ENCODE assay signal across 22 mouse cellular contexts in the genomic region with DNA sequence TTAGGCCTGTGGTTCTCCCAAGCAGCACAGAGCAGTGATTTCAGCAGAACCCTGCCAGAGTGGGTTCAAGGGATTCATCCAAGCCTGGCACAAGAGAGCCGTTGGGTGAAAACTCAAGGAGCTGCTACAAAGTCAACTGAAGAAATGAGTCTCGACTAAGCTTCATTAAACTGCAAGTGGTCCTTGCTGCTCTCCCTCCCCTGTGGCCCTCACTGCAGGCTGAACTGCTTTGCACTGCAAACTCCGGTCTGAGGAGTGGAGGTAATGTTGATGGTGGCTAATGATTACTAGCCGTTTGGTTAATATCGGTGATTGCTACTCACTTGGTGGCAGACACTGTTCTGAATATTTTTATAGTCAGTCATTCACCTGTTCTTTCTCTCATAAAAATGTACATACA. TPM values are rescaled to one million over a fixed set of nuclear protein-coding genes. Genes with fewer than 3 reads are reported as not detected.
"Had no signal": no experiment of that assay in that cellular context is flagged by ENCODE, and none has a peak within 500 bp of the region (broad histone marks: within the 10 kb centered on the region; RNA-seq: fewer than 3 reads in every experiment).

No protein-coding gene starts in this region.

- H3K9ac ChIP-seq: liver, postnatal 0 days; lung, embryonic 15.5 days; midbrain, embryonic 13.5 days; midbrain, embryonic 15.5 days; neural tube, embryonic 13.5 days had no signal

- H3K4me1 ChIP-seq: lung, embryonic 15.5 days; megakaryocyte, embryonic 14.5 days; midbrain, embryonic 15.5 days; neural tube, embryonic 13.5 days had no signal

- H3K4me2 ChIP-seq: lung, embryonic 15.5 days; midbrain, embryonic 11.5 days; midbrain, embryonic 13.5 days; midbrain, embryonic 15.5 days; neural tube, embryonic 13.5 days had no signal

- H3K27ac ChIP-seq: lung, embryonic 15.5 days; macrophage; midbrain, embryonic 13.5 days; midbrain, embryonic 15.5 days; neural tube, embryonic 13.5 days had no signal

- H3K9me3 ChIP-seq: lung, embryonic 15.5 days; megakaryocyte, embryonic 14.5 days; midbrain, embryonic 13.5 days; midbrain, embryonic 15.5 days; neural tube, embryonic 13.5 days had no signal

- H3K36me3 ChIP-seq: lung, embryonic 15.5 days; midbrain, embryonic 13.5 days; midbrain, embryonic 15.5 days; neural tube, embryonic 13.5 days had no signal

- ATAC-seq: liver, postnatal 0 days; lung, postnatal 0 days; midbrain, embryonic 13.5 days; midbrain, embryonic 15.5 days had no signal

- H3K27me3 ChIP-seq: lung, embryonic 15.5 days; midbrain, embryonic 13.5 days; midbrain, embryonic 15.5 days; neural tube, embryonic 13.5 days had no signal

- H3K4me3 ChIP-seq: lung, embryonic 15.5 days; megakaryocyte, embryonic 14.5 days; midbrain, embryonic 13.5 days; midbrain, embryonic 15.5 days; neural tube, embryonic 13.5 days had no signal

- DNase-seq: liver, postnatal 0 days; lung, adult 2 months; lung, postnatal 14 days; lung, postnatal 36 days; retina, postnatal 1 day; right cerebral cortex, adult 18-20 months; right cerebral cortex, postnatal 25 days; right cerebral cortex, postnatal 4 days; spleen, adult 18-20 months; thymus, adult 18-20 months; thymus, postnatal 14 days; thymus, postnatal 36 days had no signal

RNA-seq across cellular contexts. Expression of a gene that starts 34.1 kb away (rescaled TPM):
- total RNA-seq: megakaryocyte progenitor cell, adult 5-6 weeks; neutrophil, adult 5-6 weeks had no signal
